Mouse (Mus musculus): Measurements from ENCODE around the gene Fuca1. TPM values are rescaled to one million over a fixed set of nuclear protein-coding genes. Genes with fewer than 3 reads are reported as not detected.
A peak's percentile ranks its signal among the peaks of the same experiment; 100 is the strongest.

The Fuca1 gene
- polyA plus RNA-seq, 1 experiment from 2014 or later = 52.8 TPM

DNA sequence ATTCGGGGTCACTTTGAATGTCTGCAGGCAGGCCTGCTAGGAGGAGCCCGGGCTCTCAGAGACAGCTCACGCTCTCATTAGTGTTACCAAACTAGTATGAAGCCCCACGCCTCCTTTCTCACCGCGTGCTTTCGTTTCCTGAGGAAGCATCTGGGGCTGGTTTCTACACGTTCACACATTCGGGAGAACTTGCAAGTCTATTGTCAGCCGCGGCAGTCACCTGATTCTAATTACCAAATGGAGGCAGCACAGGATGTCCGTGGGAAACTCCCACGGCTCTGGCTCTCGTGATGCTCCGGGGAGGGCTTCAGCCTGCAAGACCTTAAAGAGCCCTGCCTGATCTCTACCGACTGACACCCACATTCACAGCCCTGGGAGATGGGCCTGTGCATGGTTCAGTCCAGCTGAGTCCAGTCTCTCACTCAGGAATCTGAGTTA lies 43.9 kb upstream of the Fuca1 start:
- ATAC-seq (replicated peaks; ENCODE audit: extremely low read depth, insufficient read depth, low FRiP score) = peak; percentile 37

DNA sequence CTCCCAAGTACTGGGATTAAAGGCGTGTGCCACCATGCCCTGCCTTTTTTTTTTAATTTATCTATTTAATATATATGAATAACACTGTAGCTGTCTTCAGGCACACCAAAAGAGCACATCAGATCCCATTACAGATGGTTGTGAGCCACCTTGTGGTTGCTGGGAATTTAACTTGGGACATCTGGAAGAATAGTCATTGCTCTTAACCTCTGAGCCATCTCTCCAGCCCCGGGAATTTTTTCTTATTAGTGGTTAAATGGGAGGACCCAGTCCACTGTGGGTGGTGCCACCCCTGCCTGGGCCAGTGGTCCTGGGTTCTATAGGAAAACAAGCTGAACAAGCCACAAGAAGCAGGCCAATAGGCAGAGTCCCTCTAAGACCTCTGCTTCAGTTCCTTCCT lies 42.8 kb upstream of the Fuca1 start:
- no peaks in the 10 kb centered on the region for H3K9me3 ChIP-seq (replicated peaks; ENCODE audit: control insufficient read depth, low read length)
- no peaks in the 10 kb centered on the region for H3K27me3 ChIP-seq (ENCODE audit: control insufficient read depth, insufficient read depth, low read length)
- H3K9ac ChIP-seq (ENCODE audit: low read length) = no peak overlapping the region
- no peak overlapping the region for H3K4me3 ChIP-seq (ENCODE audit: low read length)
- H3K27ac ChIP-seq (ENCODE audit: low read length) = no peak overlapping the region
- 59% methylated on average over 2 of the region's 2 CpGs for WGBS
- no peak for ATAC-seq (replicated peaks; ENCODE audit: extremely low read depth, insufficient read depth, low FRiP score)
- H3K4me2 ChIP-seq (ENCODE audit: low read depth, low read length) = no peak overlapping the region
- H3K4me1 ChIP-seq (ENCODE audit: control insufficient read depth, insufficient read depth, low read length) = peaks cover 30% of the 10 kb centered on the region
- H3K36me3 ChIP-seq (ENCODE audit: control insufficient read depth, insufficient read depth) = peaks cover under 1% of the 10 kb centered on the region; the same call in 1 of the 2 replicates

More for the DNA sequence above, 43.9 kb upstream of the Fuca1 start:
- Histone ChIP-seq H3K9me3 (replicated peaks; ENCODE audit: control insufficient read depth, low read length) (no peaks in the 10 kb centered on the region), H3K27me3 (ENCODE audit: control insufficient read depth, insufficient read depth, low read length) (no peaks in the 10 kb centered on the region), H3K27ac (ENCODE audit: low read length) (peak overlapping the region; percentile 100), H3K36me3 (ENCODE audit: control insufficient read depth, insufficient read depth) (peaks cover 9% of the 10 kb centered on the region; the same call in 1 of the 2 replicates), H3K4me1 (ENCODE audit: control insufficient read depth, insufficient read depth, low read length) (peaks cover 35% of the 10 kb centered on the region), H3K9ac (ENCODE audit: low read length) (peak overlapping the region; percentile 61), H3K4me3 (ENCODE audit: low read length) (peak overlapping the region; percentile 38), H3K4me2 (ENCODE audit: low read depth, low read length) (peak overlapping the region; percentile 62)
- under 1% methylated on average over 16 of the region's 16 CpGs for WGBS

- H3K4me2 ChIP-seq (ENCODE audit: low read depth, low read length) = no peak overlapping the region
- no peaks in the 10 kb centered on the region for H3K36me3 ChIP-seq (ENCODE audit: control insufficient read depth, insufficient read depth)
- peaks cover 37% of the 10 kb centered on the region for H3K4me1 ChIP-seq (ENCODE audit: control insufficient read depth, insufficient read depth, low read length)
- no peak overlapping the region for H3K9ac ChIP-seq (ENCODE audit: low read length)
- ATAC-seq (replicated peaks; ENCODE audit: extremely low read depth, insufficient read depth, low FRiP score) = no peak
- H3K27ac ChIP-seq (ENCODE audit: low read length) = no peak overlapping the region
- H3K4me3 ChIP-seq (ENCODE audit: low read length) = no peak overlapping the region
- no peaks in the 10 kb centered on the region for H3K9me3 ChIP-seq (replicated peaks; ENCODE audit: control insufficient read depth, low read length)
- 74% methylated on average over 6 of the region's 6 CpGs for WGBS
- H3K27me3 ChIP-seq (ENCODE audit: control insufficient read depth, insufficient read depth, low read length) = no peaks in the 10 kb centered on the region
Measured at GRCm38 (mm10) chr4:135879021-135879420, 41.5 kb upstream of the Fuca1 start.

DNA sequence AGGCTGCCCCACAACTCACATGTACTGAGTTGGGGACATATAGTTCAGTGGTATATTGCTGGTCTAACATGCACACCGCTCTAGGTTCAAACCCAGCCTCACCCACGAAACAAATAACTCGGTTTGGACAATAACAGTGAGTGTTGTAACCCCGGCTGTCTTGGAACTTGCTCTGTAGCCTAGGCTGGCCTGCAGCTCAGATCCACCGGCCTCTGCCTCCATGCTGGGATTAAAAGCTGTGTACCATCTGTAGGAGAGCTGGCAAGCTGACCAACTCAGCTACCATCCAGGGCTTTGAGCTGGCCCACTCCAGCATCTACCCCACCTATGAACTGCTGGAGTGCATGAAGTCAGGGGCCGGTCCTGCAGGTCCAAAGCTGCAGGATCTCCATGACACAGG lies 40.5 kb upstream of the Fuca1 start:
- no peak for ATAC-seq (replicated peaks; ENCODE audit: extremely low read depth, insufficient read depth, low FRiP score)
- Histone ChIP-seq H3K36me3 (ENCODE audit: control insufficient read depth, insufficient read depth) (no peaks in the 10 kb centered on the region), H3K9me3 (replicated peaks; ENCODE audit: control insufficient read depth, low read length) (no peaks in the 10 kb centered on the region), H3K27me3 (ENCODE audit: control insufficient read depth, insufficient read depth, low read length) (no peaks in the 10 kb centered on the region), H3K4me1 (ENCODE audit: control insufficient read depth, insufficient read depth, low read length) (peaks cover 29% of the 10 kb centered on the region), H3K4me3 (ENCODE audit: low read length) (no peak overlapping the region), H3K9ac (ENCODE audit: low read length) (no peak overlapping the region), H3K27ac (ENCODE audit: low read length) (no peak overlapping the region), H3K4me2 (ENCODE audit: low read depth, low read length) (no peak overlapping the region)
- WGBS = 92% methylated on average over 6 of the region's 6 CpGs

- peaks cover 24% of the 10 kb centered on the region for H3K4me1 ChIP-seq (ENCODE audit: control insufficient read depth, insufficient read depth, low read length)
- H3K4me2 ChIP-seq (ENCODE audit: low read depth, low read length) = no peak overlapping the region
- H3K36me3 ChIP-seq (ENCODE audit: control insufficient read depth, insufficient read depth) = no peaks in the 10 kb centered on the region
- H3K9me3 ChIP-seq (replicated peaks; ENCODE audit: control insufficient read depth, low read length) = no peaks in the 10 kb centered on the region
- H3K4me3 ChIP-seq (ENCODE audit: low read length) = no peak overlapping the region
- no peaks in the 10 kb centered on the region for H3K27me3 ChIP-seq (ENCODE audit: control insufficient read depth, insufficient read depth, low read length)
- H3K27ac ChIP-seq (ENCODE audit: low read length) = no peak overlapping the region
- no peak overlapping the region for H3K9ac ChIP-seq (ENCODE audit: low read length)
- no peak for ATAC-seq (replicated peaks; ENCODE audit: extremely low read depth, insufficient read depth, low FRiP score)
- 82% methylated on average over 10 of the region's 10 CpGs for WGBS
Measured at GRCm38 (mm10) chr4:135880576-135880975, 40.0 kb upstream of the Fuca1 start.

DNA sequence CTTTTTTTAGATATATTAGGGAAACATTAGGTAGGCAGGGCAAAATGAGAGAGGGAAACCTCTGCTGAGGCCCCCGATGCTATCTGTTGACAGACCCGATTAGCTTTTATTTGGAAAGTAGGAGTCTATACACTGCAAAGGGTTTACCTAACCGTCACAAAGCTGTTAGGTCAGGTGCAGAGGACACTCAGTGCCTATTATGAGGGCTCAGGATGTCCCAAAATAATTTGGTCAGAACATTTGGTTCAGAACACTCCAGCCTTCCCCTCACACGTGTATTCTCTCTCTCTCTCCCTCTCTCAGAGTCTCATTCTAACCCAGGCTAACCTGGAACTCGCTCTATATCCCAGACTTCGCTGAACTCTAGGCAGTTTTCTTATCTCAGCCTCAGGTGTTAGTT lies 38.5 kb upstream of the Fuca1 start:
- Histone ChIP-seq H3K9ac (ENCODE audit: low read length) (no peak overlapping the region), H3K4me3 (ENCODE audit: low read length) (no peak overlapping the region), H3K4me1 (ENCODE audit: control insufficient read depth, insufficient read depth, low read length) (peaks cover 10% of the 10 kb centered on the region), H3K36me3 (ENCODE audit: control insufficient read depth, insufficient read depth) (no peaks in the 10 kb centered on the region), H3K9me3 (replicated peaks; ENCODE audit: control insufficient read depth, low read length) (no peaks in the 10 kb centered on the region), H3K27me3 (ENCODE audit: control insufficient read depth, insufficient read depth, low read length) (no peaks in the 10 kb centered on the region), H3K4me2 (ENCODE audit: low read depth, low read length) (no peak overlapping the region), H3K27ac (ENCODE audit: low read length) (no peak overlapping the region)
- 70% methylated on average over 6 of the region's 6 CpGs for WGBS
- ATAC-seq (replicated peaks; ENCODE audit: extremely low read depth, insufficient read depth, low FRiP score) = no peak

GRCm38 (mm10) chr4:135883401-135883851 lies 37.1 kb upstream of the Fuca1 start:
- peaks cover 9% of the 10 kb centered on the region for H3K4me1 ChIP-seq (ENCODE audit: control insufficient read depth, insufficient read depth, low read length)
- H3K4me3 ChIP-seq (ENCODE audit: low read length) = no peak overlapping the region
- no peak overlapping the region for H3K9ac ChIP-seq (ENCODE audit: low read length)
- WGBS = 34% methylated on average over 10 of the region's 10 CpGs
- no peaks in the 10 kb centered on the region for H3K27me3 ChIP-seq (ENCODE audit: control insufficient read depth, insufficient read depth, low read length)
- no peaks in the 10 kb centered on the region for H3K9me3 ChIP-seq (replicated peaks; ENCODE audit: control insufficient read depth, low read length)
- no peaks in the 10 kb centered on the region for H3K36me3 ChIP-seq (ENCODE audit: control insufficient read depth, insufficient read depth)
- ATAC-seq (replicated peaks; ENCODE audit: extremely low read depth, insufficient read depth, low FRiP score) = no peak
- H3K4me2 ChIP-seq (ENCODE audit: low read depth, low read length) = no peak overlapping the region
- peak overlapping the region; percentile 12; the same call in 1 of the 2 replicates for H3K27ac ChIP-seq (ENCODE audit: low read length)

- 55% methylated on average over 7 of the region's 7 CpGs for WGBS
Measured at GRCm38 (mm10) chr4:135883881-135884516, 36.5 kb upstream of the Fuca1 start.

GRCm38 (mm10) chr4:135884531-135884930 lies 36.0 kb upstream of the Fuca1 start:
- no peak overlapping the region for H3K9ac ChIP-seq (ENCODE audit: low read length)
- no peaks in the 10 kb centered on the region for H3K36me3 ChIP-seq (ENCODE audit: control insufficient read depth, insufficient read depth)
- no peaks in the 10 kb centered on the region for H3K9me3 ChIP-seq (replicated peaks; ENCODE audit: control insufficient read depth, low read length)
- no peaks in the 10 kb centered on the region for H3K27me3 ChIP-seq (ENCODE audit: control insufficient read depth, insufficient read depth, low read length)
- H3K4me1 ChIP-seq (ENCODE audit: control insufficient read depth, insufficient read depth, low read length) = peaks cover 9% of the 10 kb centered on the region
- no peak for ATAC-seq (replicated peaks; ENCODE audit: extremely low read depth, insufficient read depth, low FRiP score)
- H3K4me3 ChIP-seq (ENCODE audit: low read length) = no peak overlapping the region
- WGBS = 75% methylated on average over 6 of the region's 6 CpGs
- H3K27ac ChIP-seq (ENCODE audit: low read length) = no peak overlapping the region
- no peak overlapping the region for H3K4me2 ChIP-seq (ENCODE audit: low read depth, low read length)

More at GRCm38 (mm10) chr4:135883881-135884516, 36.5 kb upstream of the Fuca1 start:
- Histone ChIP-seq H3K4me2 (ENCODE audit: low read depth, low read length) (no peak overlapping the region), H3K4me3 (ENCODE audit: low read length) (no peak overlapping the region), H3K9ac (ENCODE audit: low read length) (no peak overlapping the region), H3K9me3 (replicated peaks; ENCODE audit: control insufficient read depth, low read length) (no peaks in the 10 kb centered on the region), H3K27ac (ENCODE audit: low read length) (no peak overlapping the region), H3K4me1 (ENCODE audit: control insufficient read depth, insufficient read depth, low read length) (peaks cover 9% of the 10 kb centered on the region), H3K36me3 (ENCODE audit: control insufficient read depth, insufficient read depth) (no peaks in the 10 kb centered on the region), H3K27me3 (ENCODE audit: control insufficient read depth, insufficient read depth, low read length) (no peaks in the 10 kb centered on the region)
- ATAC-seq (replicated peaks; ENCODE audit: extremely low read depth, insufficient read depth, low FRiP score) = no peak
